Mouse (Mus musculus) heart, embryonic 14.5 days (tissue): Measurements from ENCODE around the gene Itgb3. TPM values are rescaled to one million over a fixed set of nuclear protein-coding genes. Genes with fewer than 3 reads are reported as not detected.
A peak's percentile ranks its signal among the peaks of the same experiment; 100 is the strongest.

Experiments used
- ATAC-seq: fragments of 200-750 bp; cut with Nextera tagmentation; 2 replicates; pipeline ENCODE4 v1.8.0; 2017; ENCODE audit warnings: low read depth, moderate TSS enrichment; ENCODE audit not compliant: insufficient number of reproducible peaks, insufficient read depth, low FRiP score
- H3K27ac ChIP-seq, 2 experiments: fragments of 200-500 bp in 1 of 2; fragments of 300-500 bp in 1 of 2; sonication (generic) in 1 of 2; replicated peaks in 1 of 2; 2 replicates each; pipeline ENCODE4 v1.5.1; 2012 to 2014; ENCODE audit warnings: low read depth in 2 of 2, low read length in 2 of 2, control low read depth in 1 of 2, mild to moderate bottlenecking in 1 of 2, mixed read lengths in 1 of 2; ENCODE audit not compliant: control insufficient read depth in 1 of 2, insufficient read depth in 1 of 2
- H3K27me3 ChIP-seq: fragments of 300-500 bp; sonication (generic); 2 replicates; pipeline ENCODE4 v1.6.1; 2014; ENCODE audit warnings: mild to moderate bottlenecking, low read length, control low read depth; ENCODE audit not compliant: control insufficient read depth, insufficient read depth
- H3K36me3 ChIP-seq: fragments of 300-500 bp; sonication (generic); 2 replicates; pipeline ENCODE4 v1.6.1; 2014; ENCODE audit warnings: mild to moderate bottlenecking, control low read depth, low read length, mixed read lengths; ENCODE audit not compliant: control insufficient read depth, insufficient read depth
- H3K4me1 ChIP-seq, 2 experiments: fragments of 200-500 bp in 1 of 2; fragments of 300-500 bp in 1 of 2; sonication (generic) in 1 of 2; 2 replicates each; pipeline ENCODE4 v1.6.1; 2012 to 2014; ENCODE audit warnings: low read length in 2 of 2, control low read depth in 1 of 2, mixed read lengths in 1 of 2; ENCODE audit not compliant: control insufficient read depth in 2 of 2, insufficient read depth in 2 of 2
- H3K4me2 ChIP-seq: fragments of 300-500 bp; sonication (generic); 2 replicates; pipeline ENCODE4 v1.6.1; 2014; ENCODE audit warnings: mild to moderate bottlenecking, low read length
- H3K4me3 ChIP-seq, 2 experiments: fragments of 200-500 bp in 1 of 2; fragments of 300-500 bp in 1 of 2; sonication (generic) in 1 of 2; 2 replicates each; pipeline ENCODE4 v1.5.1; 2012 to 2014; ENCODE audit warnings: low read length in 2 of 2, mild to moderate bottlenecking in 2 of 2, control low read depth in 1 of 2, low read depth in 1 of 2, moderate library complexity in 1 of 2; ENCODE audit not compliant: control insufficient read depth in 1 of 2, insufficient read depth in 1 of 2
- H3K9ac ChIP-seq: fragments of 300-500 bp; sonication (generic); 2 replicates; pipeline ENCODE4 v1.6.1; 2014; ENCODE audit warnings: mild to moderate bottlenecking, low read length
- H3K9me3 ChIP-seq: fragments of 300-500 bp; sonication (generic); 2 replicates; pipeline ENCODE4 v1.6.1; 2016; ENCODE audit warnings: low read length, control low read depth; ENCODE audit not compliant: control insufficient read depth
- WGBS: fragments of 180-500 bp; shearing (Covaris S2); extraction: QIAGEN DNeasy Blood & Tissue Kit; methylation state at CpG from one replicate; pipeline ENCODE4 v1.1.7; 2014; 5-methylcytosine and 5-hydroxymethylcytosine counted together
- polyA plus RNA-seq: library from polyadenylated mRNA; unstranded; fragments of >200 nt; fragmentation: Nextera tagmentation; extraction: Ambion mirVana; gene quantifications from 2 replicates; pipeline ENCODE4 v1.2.1, GENCODE M21; 2014

Gene Itgb3
- polyA plus RNA-seq, 1 experiment from 2014 or later, result 1.8 TPM

DNA sequence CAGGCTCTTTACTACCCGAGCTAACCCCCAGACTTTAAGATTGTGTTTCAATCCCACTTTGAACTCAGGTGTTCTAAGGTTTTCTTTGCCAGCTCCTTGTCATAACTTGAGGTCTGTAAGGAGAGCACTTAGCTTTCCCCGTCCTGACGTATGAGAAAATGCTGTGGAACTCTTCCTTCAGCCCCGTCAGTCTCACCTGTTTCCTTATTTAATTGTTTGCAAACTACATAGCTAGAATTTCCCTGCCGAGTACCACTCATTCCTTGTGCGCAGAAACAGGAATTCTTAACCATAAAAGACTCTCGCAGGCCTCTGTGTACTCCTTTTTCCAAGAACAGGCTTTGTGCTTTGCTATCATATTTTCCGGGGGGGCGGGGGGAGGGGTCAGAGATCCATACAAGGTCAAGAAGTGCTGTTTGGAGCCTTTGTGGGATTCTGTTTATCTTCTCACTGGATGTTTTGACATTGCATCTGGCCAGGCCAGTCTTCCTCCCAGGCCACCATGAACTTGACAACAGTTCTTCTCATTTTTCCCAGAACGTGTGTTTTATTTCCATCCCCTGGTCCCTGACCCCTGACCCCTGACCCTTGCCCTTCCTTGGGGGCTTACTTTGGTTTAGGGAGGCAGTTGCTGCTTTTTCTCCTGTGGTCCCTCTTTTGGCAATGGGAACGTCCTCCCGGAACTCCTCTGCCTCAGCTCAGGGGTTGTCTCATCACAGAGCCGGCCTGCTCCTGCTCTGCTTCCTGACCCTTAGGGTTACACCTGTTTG lies 15.5 kb upstream of the Itgb3 start:
- Histone ChIP-seq H3K9me3 (no peaks in the 10 kb centered on the region), H3K4me1 (peaks cover 6 to 7% of the 10 kb centered on the region in 2 experiments), H3K36me3 (peaks cover 9% of the 10 kb centered on the region), H3K27ac (no peak overlapping the region), H3K27me3 (no peaks in the 10 kb centered on the region), H3K9ac (no peak overlapping the region), H3K4me3 (no peak overlapping the region), H3K4me2 (no peak overlapping the region)
- no peak for ATAC-seq
- 67% methylated on average over 13 of the region's 13 CpGs for WGBS

DNA sequence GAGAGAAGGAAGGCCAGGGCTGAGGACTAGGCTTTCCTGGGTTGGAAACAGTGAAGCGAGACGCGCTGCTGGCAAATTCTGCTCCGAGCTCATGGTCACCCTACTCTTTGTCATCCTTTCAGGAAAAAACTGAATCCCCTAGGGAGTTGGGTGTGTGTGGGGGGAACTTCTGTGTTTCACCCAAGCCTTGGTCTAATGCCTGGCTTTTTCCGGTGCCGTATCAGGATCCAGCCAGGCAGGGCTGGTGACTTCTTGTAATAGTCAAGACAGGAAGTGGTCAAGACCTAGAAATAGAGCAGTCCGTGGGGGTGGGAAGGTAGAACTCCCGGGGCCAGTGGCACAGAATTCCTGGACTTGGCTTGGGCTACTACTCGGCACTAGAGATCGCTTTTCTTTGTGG lies 11.4 kb upstream of the Itgb3 start:
- no peak overlapping the region for H3K9ac ChIP-seq
- ATAC-seq, result 0 out of 2 replicates have a peak, but pooled peaks have one; percentile 20
- 0 out of 4 replicates have a peak overlapping the region, but pooled peaks of 1 of the 2 experiments have one; percentile 9 for H3K27ac ChIP-seq
- no peak overlapping the region for H3K4me2 ChIP-seq
- H3K36me3 ChIP-seq, result no peaks in the 10 kb centered on the region
- peaks cover 4 to 7% of the 10 kb centered on the region in 2 experiments for H3K4me1 ChIP-seq
- H3K9me3 ChIP-seq, result no peaks in the 10 kb centered on the region
- H3K27me3 ChIP-seq, result no peaks in the 10 kb centered on the region
- WGBS, result 43% methylated on average over 10 of the region's 10 CpGs
- no peak overlapping the region for H3K4me3 ChIP-seq

DNA sequence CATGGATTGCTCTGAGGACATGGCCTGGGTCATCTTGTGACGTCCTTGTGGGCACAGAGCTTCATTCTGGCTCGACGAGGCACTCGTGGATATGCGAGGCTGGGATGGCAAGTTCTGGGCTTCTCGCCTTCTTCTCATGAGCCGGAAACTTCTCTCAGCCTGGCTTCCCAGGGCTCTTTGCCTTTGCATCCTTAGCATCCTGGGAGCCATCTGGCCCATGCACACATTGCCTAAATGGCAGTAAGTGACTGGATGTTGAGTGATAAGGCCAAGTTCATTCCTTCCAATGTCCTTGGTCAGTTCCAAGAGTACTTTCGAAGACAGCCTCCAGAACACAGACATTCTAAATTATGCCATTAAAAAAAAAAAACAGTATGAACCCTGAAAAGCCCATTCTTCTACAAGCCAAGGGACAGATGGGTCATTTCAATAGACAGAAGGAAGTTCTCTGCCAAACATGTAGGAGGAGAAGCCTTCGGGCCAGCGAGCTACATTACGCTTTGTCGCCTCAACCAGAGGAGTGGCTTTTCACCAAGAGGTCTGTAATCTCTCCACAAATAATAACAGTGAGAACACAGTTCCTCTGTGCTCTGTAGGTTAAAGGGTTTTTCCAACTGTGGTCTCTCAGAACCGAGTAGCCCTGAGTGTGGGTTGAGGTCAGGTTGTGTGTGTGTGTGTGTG lies 8.4 kb upstream of the Itgb3 start:
- peak; percentile 29; the same call in 1 of the 2 replicates for ATAC-seq
- Histone ChIP-seq H3K4me2 (no peak overlapping the region), H3K9me3 (no peaks in the 10 kb centered on the region), H3K4me3 (no peak overlapping the region), H3K27ac (peak overlapping the region in 1 of 2 experiments; percentile 64; a peak in 2 of 4 replicates), H3K36me3 (no peaks in the 10 kb centered on the region), H3K9ac (no peak overlapping the region), H3K4me1 (peaks cover 4 to 7% of the 10 kb centered on the region in 2 experiments), H3K27me3 (no peaks in the 10 kb centered on the region)
- 71% methylated on average over 13 of the region's 13 CpGs for WGBS

DNA sequence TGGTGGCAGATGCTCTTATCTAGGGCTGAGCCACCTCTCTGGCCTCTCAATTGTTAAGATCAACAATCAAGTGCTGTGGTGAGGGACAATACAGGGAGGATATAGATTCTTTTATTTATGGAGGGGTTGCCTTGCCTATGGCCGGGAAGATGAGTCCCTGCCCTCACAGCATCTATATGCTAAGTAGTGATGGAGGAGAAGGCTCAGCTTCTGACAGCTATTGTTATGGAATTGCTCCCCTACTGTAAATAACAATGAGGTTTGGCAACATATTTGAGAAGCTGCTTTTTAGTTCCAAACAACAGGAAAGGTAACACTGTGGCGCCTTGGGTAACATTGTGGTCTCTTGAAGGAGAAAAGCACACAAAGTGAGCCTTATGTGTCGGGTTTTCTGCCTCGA lies 7.1 kb upstream of the Itgb3 start:
- Histone ChIP-seq H3K4me1 (peaks cover 4 to 7% of the 10 kb centered on the region in 2 experiments), H3K27ac (no peak overlapping the region), H3K4me3 (no peak overlapping the region), H3K36me3 (no peaks in the 10 kb centered on the region), H3K9me3 (no peaks in the 10 kb centered on the region), H3K4me2 (no peak overlapping the region), H3K27me3 (no peaks in the 10 kb centered on the region), H3K9ac (no peak overlapping the region)
- WGBS, result 64% methylated on average over 4 of the region's 4 CpGs
- ATAC-seq, result no peak

DNA sequence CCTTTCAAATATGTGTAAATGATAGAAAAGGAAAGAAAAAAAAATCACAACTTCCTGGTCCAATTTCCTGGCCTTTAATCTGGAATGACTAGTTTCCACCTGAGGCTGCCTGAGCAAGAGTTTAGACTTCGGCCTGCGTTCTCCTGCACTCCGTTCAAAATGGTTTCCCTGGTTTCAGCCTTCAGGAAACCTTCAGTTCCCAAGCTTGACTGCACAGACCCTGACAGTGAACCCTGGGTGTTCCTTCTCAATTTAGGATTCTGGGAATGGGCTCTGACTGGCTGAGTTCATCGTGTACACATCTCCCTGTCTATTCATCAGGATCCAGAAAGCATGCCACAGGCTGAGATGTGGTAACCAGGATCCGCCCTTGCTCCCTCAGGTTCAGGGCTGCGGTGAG lies 3.6 kb upstream of the Itgb3 start:
- H3K27ac ChIP-seq, result no peak overlapping the region
- no peak for ATAC-seq
- peaks cover 3 to 7% of the 10 kb centered on the region in 2 experiments; a peak in 3 of 4 replicates for H3K4me1 ChIP-seq
- H3K27me3 ChIP-seq, result no peaks in the 10 kb centered on the region
- no peak overlapping the region for H3K9ac ChIP-seq
- H3K9me3 ChIP-seq, result no peaks in the 10 kb centered on the region
- H3K4me2 ChIP-seq, result no peak overlapping the region
- H3K36me3 ChIP-seq, result no peaks in the 10 kb centered on the region
- WGBS, result 62% methylated on average over 6 of the region's 6 CpGs
- H3K4me3 ChIP-seq, result no peak overlapping the region

DNA sequence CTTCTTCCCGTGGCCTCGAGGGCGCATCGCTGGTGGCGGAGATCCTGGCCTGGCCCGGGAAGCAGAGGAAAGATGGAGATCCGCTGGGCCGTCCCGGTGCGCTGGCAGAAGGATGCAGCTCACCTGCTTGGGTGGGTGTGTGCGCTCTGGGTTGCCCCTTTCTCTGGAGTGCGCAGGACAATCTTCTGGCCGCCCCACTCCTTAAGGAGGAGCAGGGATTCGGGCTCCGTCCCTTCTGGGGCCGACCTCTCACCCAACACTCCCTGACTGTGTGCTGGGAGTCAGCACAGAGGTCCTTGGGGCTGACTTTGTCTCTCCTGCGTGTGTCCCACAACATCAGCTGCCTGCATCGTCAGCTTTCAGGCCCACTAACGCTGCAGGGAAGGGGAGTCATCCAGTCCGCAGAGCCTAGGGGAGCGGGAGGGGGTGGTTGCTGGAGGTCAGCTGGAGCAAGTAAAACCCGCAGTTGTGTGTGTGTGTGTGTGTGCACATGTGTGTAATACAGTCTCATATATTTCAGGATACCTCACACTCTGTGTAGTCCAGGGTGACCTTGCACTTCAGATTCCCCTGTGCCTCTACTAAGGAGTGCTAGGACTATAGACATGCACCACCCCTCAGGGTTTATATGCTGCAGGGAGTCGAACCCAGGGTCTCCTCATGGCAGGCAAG lies 585 bp downstream of the Itgb3 start:
- H3K9me3 ChIP-seq, result no peaks in the 10 kb centered on the region
- H3K27ac ChIP-seq, result peak overlapping the region in 1 of 2 experiments; percentile 8; a peak in 1 of 4 replicates
- peak overlapping the region; percentile 77 for H3K9ac ChIP-seq

DNA sequence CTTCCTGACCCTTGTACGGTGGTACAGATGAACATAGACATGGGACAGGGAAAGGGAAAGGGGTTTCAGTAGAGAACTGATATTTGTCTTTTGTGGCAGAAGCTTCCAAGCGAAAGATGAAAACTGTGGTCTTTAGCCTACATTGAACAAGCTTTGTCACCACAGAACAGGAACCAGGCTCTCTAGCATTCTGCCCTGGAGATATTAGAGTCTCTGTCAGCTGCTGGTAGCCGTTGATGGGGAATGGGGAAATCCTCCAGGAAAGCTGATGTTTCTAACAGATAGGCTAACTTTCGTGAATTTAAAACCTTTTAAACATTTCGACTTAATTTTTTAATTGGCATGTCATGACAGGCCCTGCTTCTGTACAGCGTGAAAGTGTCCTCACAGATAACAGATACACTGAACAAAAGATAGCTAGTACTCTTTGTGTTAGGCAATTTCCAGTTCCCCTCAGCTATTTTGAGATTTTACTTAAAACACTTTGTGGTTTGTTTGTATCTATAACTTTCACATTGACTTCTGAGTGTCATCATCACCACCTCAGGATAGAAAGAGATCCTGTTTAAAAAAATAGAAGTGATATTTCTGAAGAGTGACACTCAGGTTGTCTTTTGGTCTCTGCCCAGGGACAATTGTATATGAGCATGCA lies 1.4 kb downstream of the Itgb3 start:
- no peak for ATAC-seq
- peak overlapping the region; percentile 96; the same call in 1 of the 2 replicates for H3K4me2 ChIP-seq

More for the DNA sequence above, 585 bp downstream of the Itgb3 start:
- ATAC-seq, result peak; percentile 19; the same call in 1 of the 2 replicates
- Histone ChIP-seq H3K4me2 (peak overlapping the region; percentile 96), H3K4me1 (peaks cover 5 to 7% of the 10 kb centered on the region in 2 experiments; a peak in 3 of 4 replicates), H3K27me3 (no peaks in the 10 kb centered on the region), H3K4me3 (peak overlapping the region; percentile 54 to 61), H3K36me3 (no peaks in the 10 kb centered on the region)
- WGBS, result 5% methylated on average over 23 of the region's 23 CpGs

More for the DNA sequence above, 1.4 kb downstream of the Itgb3 start:
- peaks cover 5 to 7% of the 10 kb centered on the region in 2 experiments; a peak in 3 of 4 replicates for H3K4me1 ChIP-seq
- 62% methylated on average over 6 of the region's 6 CpGs for WGBS
- no peak overlapping the region for H3K9ac ChIP-seq
- no peak overlapping the region for H3K27ac ChIP-seq
- H3K9me3 ChIP-seq, result no peaks in the 10 kb centered on the region
- H3K4me3 ChIP-seq, result no peak overlapping the region
- H3K36me3 ChIP-seq, result no peaks in the 10 kb centered on the region
- no peaks in the 10 kb centered on the region for H3K27me3 ChIP-seq
